Mouse (Mus musculus): ENCODE results near the gene Zfp704.

Zfp704 gene

GRCm38 (mm10) chr3:9562649-9563328, 47.1 kb downstream of the Zfp704 start:
- no peak for DNase-seq (ENCODE audit: low read depth, low spot score)

- DNase-seq (ENCODE audit: low read depth, low spot score): no peak
Observed at GRCm38 (mm10) chr3:9557778-9558560, 51.9 kb downstream of the Zfp704 start.

- DNase-seq (ENCODE audit: low read depth, low spot score): no peak
Observed at GRCm38 (mm10) chr3:9556137-9556536, 53.7 kb downstream of the Zfp704 start.

- no peak for DNase-seq (ENCODE audit: low read depth, low spot score)
Observed at GRCm38 (mm10) chr3:9554916-9555315, 55.0 kb downstream of the Zfp704 start.

- no peak for DNase-seq (ENCODE audit: low read depth, low spot score)
Observed at GRCm38 (mm10) chr3:9552332-9552731, 57.6 kb downstream of the Zfp704 start.

- no peak for DNase-seq (ENCODE audit: low read depth, low spot score)
Observed at GRCm38 (mm10) chr3:9550930-9551329, 59.0 kb downstream of the Zfp704 start.

GRCm38 (mm10) chr3:9549815-9550214, 60.1 kb downstream of the Zfp704 start:
- DNase-seq (ENCODE audit: low read depth, low spot score): no peak

GRCm38 (mm10) chr3:9548188-9548587, 61.7 kb downstream of the Zfp704 start:
- no peak for DNase-seq (ENCODE audit: low read depth, low spot score)

- peak; percentile 39 for DNase-seq (ENCODE audit: low read depth, low spot score)
Observed at GRCm38 (mm10) chr3:9546882-9547620, 62.8 kb downstream of the Zfp704 start.

- no peak for DNase-seq (ENCODE audit: low read depth, low spot score)
Observed at GRCm38 (mm10) chr3:9544421-9544820, 65.5 kb downstream of the Zfp704 start.

- no peak for DNase-seq (ENCODE audit: low read depth, low spot score)
Observed at GRCm38 (mm10) chr3:9543916-9544315, 66.0 kb downstream of the Zfp704 start.

- DNase-seq (ENCODE audit: low read depth, low spot score): no peak
Observed at GRCm38 (mm10) chr3:9543463-9543862, 66.4 kb downstream of the Zfp704 start.

- DNase-seq (ENCODE audit: low read depth, low spot score): no peak
Observed at GRCm38 (mm10) chr3:9541561-9541960, 68.3 kb downstream of the Zfp704 start.

GRCm38 (mm10) chr3:9538510-9538909, 71.4 kb downstream of the Zfp704 start:
- no peak for DNase-seq (ENCODE audit: low read depth, low spot score)

GRCm38 (mm10) chr3:9537889-9538288, 72.0 kb downstream of the Zfp704 start:
- no peak for DNase-seq (ENCODE audit: low read depth, low spot score)

- DNase-seq (ENCODE audit: low read depth, low spot score): no peak
Observed at GRCm38 (mm10) chr3:9530097-9530780, 79.6 kb downstream of the Zfp704 start.

- no peak for DNase-seq (ENCODE audit: low read depth, low spot score)
Observed at GRCm38 (mm10) chr3:9524429-9524828, 85.5 kb downstream of the Zfp704 start.

- DNase-seq (ENCODE audit: low read depth, low spot score): no peak
Observed at GRCm38 (mm10) chr3:9523081-9523932, 86.6 kb downstream of the Zfp704 start.

GRCm38 (mm10) chr3:9522009-9522408, 87.9 kb downstream of the Zfp704 start:
- no peak for DNase-seq (ENCODE audit: low read depth, low spot score)

GRCm38 (mm10) chr3:9520728-9521054, 89.2 kb downstream of the Zfp704 start:
- DNase-seq (ENCODE audit: low read depth, low spot score): no peak
